Mouse (Mus musculus): ENCODE results near the gene Fuz.

DNA sequence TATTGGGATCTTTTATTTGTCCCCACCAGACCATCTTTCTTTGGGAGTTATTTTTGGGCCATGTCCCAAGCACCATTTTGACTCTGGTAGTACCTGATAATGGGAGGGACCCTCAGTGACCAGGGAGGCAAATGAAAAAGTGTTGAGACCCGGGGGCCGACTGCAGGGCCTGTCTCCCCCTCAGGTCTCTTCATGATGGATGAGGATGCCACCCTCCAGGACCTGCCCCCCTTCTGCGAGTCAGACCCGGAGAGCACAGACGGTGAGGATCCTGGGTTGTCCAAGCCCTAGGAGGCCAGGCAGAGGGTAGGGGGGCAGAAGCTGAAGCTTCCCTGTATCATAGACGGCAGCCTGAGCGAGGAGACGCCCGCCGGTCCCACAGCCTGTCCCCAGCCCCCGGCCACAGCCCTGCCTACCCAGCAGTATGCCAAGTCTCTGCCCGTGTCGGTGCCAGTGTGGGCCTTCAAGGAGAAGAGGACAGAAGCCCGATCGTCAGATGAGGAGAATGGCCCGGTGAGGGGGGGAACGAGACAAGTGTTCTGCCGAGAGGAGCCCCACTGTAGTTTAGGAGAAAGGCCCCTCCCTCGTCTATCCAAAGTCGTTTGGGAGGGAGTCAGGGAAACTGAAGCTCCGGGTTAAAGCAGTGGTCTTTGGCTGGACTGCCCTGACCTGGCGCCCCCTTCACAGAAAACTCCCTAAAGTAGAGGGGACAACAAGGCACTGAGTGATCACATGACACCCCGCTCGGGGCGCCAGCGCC, 42.1 kb upstream of the Fuz start:
- no peak for TF ChIP-seq CTCF (IDR thresholded peaks at IDR 0.05; ENCODE audit: extremely low read depth, insufficient read depth, insufficient read length, insufficient replicate concordance)
- no peak for TF ChIP-seq POLR2A (IDR thresholded peaks at IDR 0.05; ENCODE audit: low read depth, low read length)
